Mouse (Mus musculus) midbrain, embryonic 16.5 days (tissue): ENCODE results near the gene Hdhd5. TPM values are rescaled to one million over a fixed set of nuclear protein-coding genes. Genes with fewer than 3 reads are reported as not detected.

ENCODE experiments used
- ATAC-seq: fragments of 200-750 bp; cut with Nextera tagmentation; 2 replicates; pipeline ENCODE4 v1.8.0; 2017; ENCODE audit warnings: moderate TSS enrichment
- H3K27ac ChIP-seq: fragments of 300-500 bp; sonication (generic); 2 replicates; pipeline ENCODE4 v1.5.1; 2014; ENCODE audit warnings: mild to moderate bottlenecking, low read length, mixed read lengths
- H3K27me3 ChIP-seq: fragments of 300-500 bp; sonication (generic); 2 replicates; pipeline ENCODE4 v1.6.1; 2014; ENCODE audit warnings: low read depth, low read length, mixed read lengths; ENCODE audit not compliant: control insufficient read depth, insufficient read depth
- H3K36me3 ChIP-seq: fragments of 300-500 bp; sonication (generic); 2 replicates; pipeline ENCODE4 v1.6.1; 2014; ENCODE audit warnings: mild to moderate bottlenecking, low read length, moderate library complexity, mixed read lengths; ENCODE audit not compliant: control insufficient read depth, insufficient read depth
- H3K4me1 ChIP-seq: fragments of 300-500 bp; sonication (generic); 2 replicates; pipeline ENCODE4 v1.6.1; 2014; ENCODE audit warnings: mild to moderate bottlenecking, low read length, mixed read lengths; ENCODE audit not compliant: control insufficient read depth, insufficient read depth
- H3K4me2 ChIP-seq: fragments of 300-500 bp; sonication (generic); 2 replicates; pipeline ENCODE4 v1.6.1; 2014; ENCODE audit warnings: mild to moderate bottlenecking, low read length, mixed read lengths
- H3K4me3 ChIP-seq: fragments of 300-500 bp; sonication (generic); 2 replicates; pipeline ENCODE4 v1.5.1; 2014; ENCODE audit warnings: low read depth, mild to moderate bottlenecking, low read length, moderate library complexity, mixed read lengths
- H3K9ac ChIP-seq: fragments of 300-500 bp; sonication (generic); 2 replicates; pipeline ENCODE4 v1.6.1; 2014; ENCODE audit warnings: low read depth, low read length, mixed read lengths
- H3K9me3 ChIP-seq: fragments of 300-500 bp; sonication (generic); replicated peaks from 2 replicates; pipeline ENCODE4 v1.6.1; 2014; ENCODE audit warnings: mild to moderate bottlenecking, low read length, mixed read lengths; ENCODE audit not compliant: control insufficient read depth, poor library complexity, severe bottlenecking
- WGBS: fragments of 180-500 bp; shearing (Covaris S2); extraction: QIAGEN DNeasy Blood & Tissue Kit; methylation state at CpG from one replicate; pipeline ENCODE4 v1.1.7; 2014; 5-methylcytosine and 5-hydroxymethylcytosine counted together
- polyA plus RNA-seq: library from polyadenylated mRNA; unstranded; fragments of >200 nt; fragmentation: Nextera tagmentation; extraction: Ambion mirVana; gene quantifications from 2 replicates; pipeline ENCODE4 v1.2.1, GENCODE M21; 2015

The Hdhd5 gene
- 14.6 and 15.0 TPM in 2 replicates for polyA plus RNA-seq

DNA sequence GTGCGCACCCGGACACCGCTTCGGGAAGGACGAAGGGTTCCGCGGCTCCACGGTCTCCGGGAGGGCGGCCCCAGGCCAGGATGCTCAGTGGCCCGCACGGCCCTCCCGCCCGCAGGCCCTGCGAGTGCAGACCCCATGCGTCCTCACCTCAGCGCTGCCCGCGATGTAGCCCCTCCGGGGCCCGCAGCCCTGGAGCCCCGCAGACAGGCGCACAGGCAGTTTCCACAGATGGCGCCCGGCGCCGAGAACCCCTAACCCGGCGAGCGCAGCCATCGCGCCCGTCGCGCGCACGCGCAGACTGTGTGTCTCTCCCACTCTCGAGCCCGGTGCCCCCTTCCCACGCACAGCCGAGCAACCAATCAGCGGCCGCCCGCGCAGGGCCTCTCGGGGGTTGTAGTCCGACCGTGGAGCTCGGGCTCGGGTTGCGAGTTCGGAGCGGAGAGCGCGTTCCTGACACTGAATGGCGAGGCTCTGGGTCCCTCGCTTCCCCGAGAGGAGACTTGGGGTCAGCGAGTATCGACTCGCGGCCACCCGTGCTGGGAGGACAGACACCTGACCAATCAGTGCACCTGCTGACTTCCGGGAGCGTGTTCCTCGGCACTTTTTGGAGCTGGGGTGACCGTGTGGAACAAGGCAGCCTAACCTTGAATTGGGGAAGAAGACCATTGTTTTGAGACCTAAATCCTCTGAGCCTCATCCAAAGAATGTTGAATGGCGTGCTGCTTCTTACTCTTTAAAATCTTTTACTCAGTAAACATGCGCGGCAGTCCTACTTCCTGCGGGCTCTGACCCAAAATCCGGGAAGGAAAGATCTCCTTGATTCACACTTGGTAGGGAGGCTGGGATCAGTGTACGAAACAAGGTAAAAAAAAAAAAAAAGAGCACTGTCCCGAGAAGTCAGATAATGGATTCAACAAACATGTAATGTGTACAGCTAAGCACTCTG, at the start of gene Hdhd5:
TSS of gene Hdhd5 (minus strand) at position 300 of the 946 bp plus-strand sequence.
- Histone ChIP-seq H3K27ac (peak within 1 kb of the TSS; percentile 67), H3K4me3 (peak within 1 kb of the TSS; percentile 97), H3K36me3 (no peaks in the 10 kb centered on the region), H3K9ac (peak within 1 kb of the TSS; percentile 93), H3K4me2 (peak within 1 kb of the TSS; percentile 77), H3K9me3 (no peaks in the 10 kb centered on the region), H3K27me3 (no peaks in the 10 kb centered on the region), H3K4me1 (peaks cover 19% of the 10 kb centered on the region)
- peak; percentile 99 for ATAC-seq
- WGBS: under 1% methylated on average over 72 of the region's 75 CpGs

DNA sequence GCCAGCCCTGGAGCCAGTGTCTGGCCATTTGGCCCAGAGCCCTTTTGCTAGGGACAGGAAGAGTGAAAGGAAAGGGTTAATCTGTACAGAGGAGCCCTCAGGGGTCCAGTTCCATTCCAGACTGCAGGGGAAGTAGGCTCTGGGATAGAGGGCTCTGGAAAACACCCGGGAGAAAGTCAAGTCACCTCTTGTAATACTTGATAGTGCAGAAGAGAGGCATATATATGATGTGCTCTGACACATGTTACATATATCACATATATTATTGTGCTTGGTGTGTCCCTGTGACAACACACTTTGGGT, 49.5 kb upstream of the Hdhd5 start:
- H3K9ac ChIP-seq: no peak overlapping the region
- 0% methylated on average over 1 of the region's 1 CpGs for WGBS
- H3K27ac ChIP-seq: no peak overlapping the region

GRCm38 (mm10) chr6:120579831-120580712, 49.0 kb upstream of the Hdhd5 start:
- H3K9ac ChIP-seq: peak overlapping the region; percentile 66

More for the DNA sequence above, 49.5 kb upstream of the Hdhd5 start:
- ATAC-seq: peak; percentile 17; the same call in 1 of the 2 replicates
- no peaks in the 10 kb centered on the region for H3K9me3 ChIP-seq
- H3K4me1 ChIP-seq: peaks cover 19% of the 10 kb centered on the region
- H3K36me3 ChIP-seq: no peaks in the 10 kb centered on the region
- no peaks in the 10 kb centered on the region for H3K27me3 ChIP-seq
- H3K4me2 ChIP-seq: peak overlapping the region; percentile 94
- H3K4me3 ChIP-seq: peak overlapping the region; percentile 47

DNA sequence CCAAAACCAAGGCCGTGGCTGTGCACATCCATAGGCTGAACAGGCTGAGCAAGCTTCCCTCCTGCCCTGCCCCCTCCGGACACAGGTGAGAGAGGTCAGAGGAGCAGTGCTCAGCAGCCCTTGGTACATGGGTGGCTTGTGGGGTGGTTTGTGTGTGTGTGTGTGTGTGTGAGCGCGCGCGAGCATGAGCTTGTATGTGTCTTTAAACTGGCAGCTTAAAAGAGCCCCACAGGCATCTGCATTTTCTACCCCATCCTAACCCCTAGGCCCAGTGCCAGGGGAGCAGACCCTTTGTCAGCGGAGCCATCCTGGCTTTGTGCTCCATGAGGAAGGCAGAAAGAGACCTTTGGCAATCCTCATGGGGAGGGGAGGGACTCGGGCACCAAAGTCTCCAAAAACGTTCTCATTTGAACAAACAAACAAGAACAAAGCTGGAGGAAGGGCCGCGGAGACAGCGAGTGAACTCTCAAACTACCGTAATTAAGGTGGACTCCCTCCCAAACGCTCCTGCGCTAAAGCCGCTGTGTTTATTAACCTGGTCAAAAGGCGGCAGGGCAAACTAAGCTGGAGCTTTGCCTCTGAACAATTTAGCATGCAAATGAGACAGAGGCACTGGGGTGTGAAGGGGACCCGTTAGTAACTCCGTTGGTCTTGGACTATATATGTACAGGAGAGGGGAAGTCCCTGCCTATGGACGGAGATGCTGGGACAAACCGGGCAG, 48.2 kb upstream of the Hdhd5 start:
- Histone ChIP-seq H3K9ac (peak overlapping the region; percentile 66), H3K4me2 (peak overlapping the region; percentile 94), H3K36me3 (no peaks in the 10 kb centered on the region), H3K4me3 (peak overlapping the region; percentile 47), H3K27ac (peak overlapping the region; percentile 70), H3K4me1 (peaks cover 17% of the 10 kb centered on the region), H3K27me3 (no peaks in the 10 kb centered on the region), H3K9me3 (no peaks in the 10 kb centered on the region)
- ATAC-seq: peak; percentile 22; the same call in 1 of the 2 replicates
- WGBS: 3% methylated on average over 21 of the region's 21 CpGs

More at GRCm38 (mm10) chr6:120579831-120580712, 49.0 kb upstream of the Hdhd5 start:
- WGBS: under 1% methylated on average over 17 of the region's 23 CpGs
- Histone ChIP-seq H3K9me3 (no peaks in the 10 kb centered on the region), H3K4me1 (peaks cover 17% of the 10 kb centered on the region), H3K4me3 (peak overlapping the region; percentile 47), H3K4me2 (peak overlapping the region; percentile 94), H3K36me3 (no peaks in the 10 kb centered on the region), H3K27me3 (no peaks in the 10 kb centered on the region), H3K27ac (peak overlapping the region; percentile 70)
- peak; percentile 86 for ATAC-seq

DNA sequence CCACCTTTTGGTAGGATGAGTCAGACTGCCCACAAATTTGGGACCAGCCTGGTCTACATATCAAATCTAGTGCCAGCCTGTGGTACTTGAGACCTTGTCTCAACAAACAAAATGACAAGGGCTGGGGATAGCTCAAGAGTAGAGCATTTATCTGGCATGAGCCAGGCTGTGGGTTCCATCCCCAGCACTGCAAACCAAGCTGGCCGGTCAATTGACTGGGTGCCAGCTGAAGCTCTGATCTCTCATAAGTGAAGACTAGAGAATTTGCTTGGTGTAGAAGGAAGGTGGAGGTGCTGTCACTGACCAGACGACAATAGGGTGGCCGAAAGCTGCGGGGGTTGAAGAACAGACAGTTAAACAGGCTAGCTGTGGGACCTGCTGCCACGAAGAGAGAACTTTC, 47.4 kb upstream of the Hdhd5 start:
- Histone ChIP-seq H3K36me3 (no peaks in the 10 kb centered on the region), H3K4me2 (no peak overlapping the region; the same call in 1 of the 2 replicates), H3K4me3 (no peak overlapping the region), H3K9ac (peak overlapping the region; percentile 66; the same call in 1 of the 2 replicates), H3K9me3 (no peaks in the 10 kb centered on the region), H3K27me3 (no peaks in the 10 kb centered on the region), H3K4me1 (peaks cover 17% of the 10 kb centered on the region), H3K27ac (no peak overlapping the region)
- 56% methylated on average over 5 of the region's 5 CpGs for WGBS
- ATAC-seq: no peak

GRCm38 (mm10) chr6:120572372-120572771, 41.3 kb upstream of the Hdhd5 start:
- 76% methylated on average over 1 of the region's 1 CpGs for WGBS
- Histone ChIP-seq H3K9ac (no peak overlapping the region), H3K36me3 (no peaks in the 10 kb centered on the region), H3K4me1 (no peaks in the 10 kb centered on the region), H3K4me2 (no peak overlapping the region), H3K27me3 (no peaks in the 10 kb centered on the region), H3K27ac (no peak overlapping the region), H3K9me3 (no peaks in the 10 kb centered on the region), H3K4me3 (no peak overlapping the region)
- ATAC-seq: no peak

GRCm38 (mm10) chr6:120568257-120568656, 37.1 kb upstream of the Hdhd5 start:
- no peaks in the 10 kb centered on the region for H3K4me1 ChIP-seq
- no peak overlapping the region for H3K4me2 ChIP-seq
- no peak for ATAC-seq
- H3K36me3 ChIP-seq: no peaks in the 10 kb centered on the region
- H3K27ac ChIP-seq: no peak overlapping the region
- no peak overlapping the region for H3K9ac ChIP-seq
- WGBS: 66% methylated on average over 1 of the region's 1 CpGs
- H3K27me3 ChIP-seq: no peaks in the 10 kb centered on the region
- no peaks in the 10 kb centered on the region for H3K9me3 ChIP-seq
- H3K4me3 ChIP-seq: no peak overlapping the region
